In genomic region chr5:124868981-124869380, GRCm38 (mm10) we compare ENCODE assay signal across 9 mouse cellular contexts. TPM values are rescaled to one million over a fixed set of nuclear protein-coding genes. Genes with fewer than 3 reads are reported as not detected.
DNase-seq lines count a peak whose midpoint lies in the region; ATAC-seq and TF ChIP-seq lines count a peak whose summit lies in the region.
"Had no signal": no experiment of that assay in that cellular context is flagged by ENCODE, and none has a peak within 500 bp of the region (broad histone marks: within the 10 kb centered on the region; RNA-seq: fewer than 3 reads in every experiment).

No protein-coding gene starts in this region.

- no peak overlapping the region for H3K27ac ChIP-seq in ES-Bruce4 (ENCODE audit: insufficient read depth, low read length)
- no peak overlapping the region for H3K27ac ChIP-seq in liver, postnatal 0 days (ENCODE audit: low read depth)
- H3K27ac ChIP-seq: limb, embryonic 15.5 days had no signal

- no peak overlapping the region for H3K4me3 ChIP-seq in ES-Bruce4 (ENCODE audit: low read depth, low read length)
- H3K4me3 ChIP-seq in liver, postnatal 0 days (ENCODE audit: low read depth, low read length): no peak overlapping the region
- H3K4me3 ChIP-seq: limb, embryonic 15.5 days had no signal

- no peak overlapping the region for H3K4me2 ChIP-seq in liver, postnatal 0 days (ENCODE audit: low read depth, low read length)
- H3K4me2 ChIP-seq: limb, embryonic 15.5 days had no signal

- H3K27me3 ChIP-seq in ES-Bruce4 (ENCODE audit: control insufficient read depth, insufficient read depth, low read length, poor library complexity, severe bottlenecking): no peaks in the 10 kb centered on the region
- H3K27me3 ChIP-seq in liver, postnatal 0 days (ENCODE audit: insufficient read depth, low read length): no peaks in the 10 kb centered on the region
- H3K27me3 ChIP-seq: limb, embryonic 15.5 days had no signal

- peak; percentile 47 for TF ChIP-seq CTCF in ES-Bruce4 (IDR thresholded peaks at IDR 0.05; ENCODE audit: low read depth, low read length)
- peak; percentile 69 for TF ChIP-seq CTCF in liver, postnatal 0 days (IDR thresholded peaks at IDR 0.05; ENCODE audit: low read depth)

- no peak overlapping the region for H3K9ac ChIP-seq in ES-Bruce4 (ENCODE audit: low read depth, poor library complexity, severe bottlenecking)
- no peak overlapping the region for H3K9ac ChIP-seq in liver, postnatal 0 days (replicated peaks)
- H3K9ac ChIP-seq: limb, embryonic 15.5 days had no signal

- WGBS in liver, postnatal 0 days (ENCODE audit: insufficient replicate concordance): 49% methylated on average over 4 of the region's 4 CpGs

- TF ChIP-seq EP300 in ES-Bruce4 (IDR thresholded peaks at IDR 0.05; ENCODE audit: insufficient read depth, low read depth, low read length): no peak
- TF ChIP-seq EP300 in liver, postnatal 0 days (IDR thresholded peaks at IDR 0.05; ENCODE audit: low read depth): no peak

- no peak for ATAC-seq in CD4-positive, CD25-positive, alpha-beta regulatory T cell, adult 4 months
- no peak for ATAC-seq in liver, postnatal 0 days

- 0 out of 2 replicates have a peak, but pooled peaks cover 5% of the 10 kb centered on the region for H3K36me3 ChIP-seq in ES-Bruce4 (ENCODE audit: control insufficient read depth, insufficient read depth, low read length, poor library complexity, severe bottlenecking)
- H3K36me3 ChIP-seq in liver, postnatal 0 days (replicated peaks; ENCODE audit: insufficient read depth, low read length): no peaks in the 10 kb centered on the region

- H3K4me1 ChIP-seq in ES-Bruce4 (ENCODE audit: control insufficient read depth, insufficient read depth, low read length): no peaks in the 10 kb centered on the region
- H3K4me1 ChIP-seq in liver, postnatal 0 days (ENCODE audit: insufficient read depth): peaks cover 4% of the 10 kb centered on the region

- DNase-seq in CD4-positive, CD25-positive, alpha-beta regulatory T cell, adult 2 months (ENCODE audit: low read depth, low spot score): peak; percentile 80
- peak; percentile 70 for DNase-seq in cerebellum, adult 11-12 months
- DNase-seq in frontal cortex, adult 2 months (ENCODE audit: extremely low spot score in 1 of 2, low spot score in 1 of 2): peak; percentile 38 to 86
- DNase-seq in kidney, postnatal 10 days: peak; percentile 79
- peak; percentile 59 for DNase-seq in liver, postnatal 0 days
- DNase-seq in spleen, adult 12 weeks (ENCODE audit: low spot score): peak; percentile 15

- H3K9me3 ChIP-seq in ES-Bruce4 (replicated peaks; ENCODE audit: control insufficient read depth, insufficient read depth, low read length, poor library complexity, severe bottlenecking): no peaks in the 10 kb centered on the region
- no peaks in the 10 kb centered on the region for H3K9me3 ChIP-seq in liver, postnatal 0 days (ENCODE audit: low read length)
- H3K9me3 ChIP-seq: limb, embryonic 15.5 days had no signal

- no peak for TF ChIP-seq POLR2A in ES-Bruce4 (IDR thresholded peaks at IDR 0.05; ENCODE audit: insufficient read depth, low read length)

RNA-seq across cellular contexts. Expression of gene Zfp664, which starts 6.5 kb away (rescaled TPM):
- polyA plus RNA-seq in CD4-positive, CD25-positive, alpha-beta regulatory T cell, adult 4 months (2017; shearing (Covaris generic)): 10 to 100 TPM in 1 of 2 experiments, 1 to 10 TPM in 1; 8.3 to 11.2 TPM
- polyA plus RNA-seq in ES-Bruce4 (2011; ENCODE audit: insufficient read depth, insufficient read length, low read depth, missing spikeins): 96.4 and 103 TPM in 2 replicates
- 69.2 and 71.4 TPM in 2 replicates for polyA plus RNA-seq in frontal cortex, adult 2 months (2012; rRNA removed)
- 10.6 and 12.1 TPM in 2 replicates for polyA plus RNA-seq in liver, postnatal 0 days (2015; fragmentation: Nextera tagmentation; extraction: Ambion mirVana)

RNA-seq across cellular contexts. Expression of gene Ccdc92, which starts 6.8 kb away (rescaled TPM):
- polyA plus RNA-seq in CD4-positive, CD25-positive, alpha-beta regulatory T cell, adult 4 months (2017; shearing (Covaris generic)): 1 to 10 TPM; 3.1 to 3.7 TPM
- polyA plus RNA-seq in ES-Bruce4 (2011; ENCODE audit: insufficient read depth, insufficient read length, low read depth, missing spikeins): 8.3 and 12.6 TPM in 2 replicates
- polyA plus RNA-seq in frontal cortex, adult 2 months (2012; rRNA removed): 74.4 and 87.7 TPM in 2 replicates
- 0.30 and 0.35 TPM in 2 replicates for polyA plus RNA-seq in liver, postnatal 0 days (2015; fragmentation: Nextera tagmentation; extraction: Ambion mirVana)

Comparison
In these comparisons a context has a peak if more than half of its experiments do, and no peak if none do; other contexts are left out.
1. DNase-seq: peak in every context shown above with its lines; median percentile 80 in CD4-positive, CD25-positive, alpha-beta regulatory T cell, adult 2 months; 79 in kidney, postnatal 10 days; 70 in cerebellum, adult 11-12 months; 62 in frontal cortex, adult 2 months; 59 in liver, postnatal 0 days; 15 in spleen, adult 12 weeks.